In the genomic region with DNA sequence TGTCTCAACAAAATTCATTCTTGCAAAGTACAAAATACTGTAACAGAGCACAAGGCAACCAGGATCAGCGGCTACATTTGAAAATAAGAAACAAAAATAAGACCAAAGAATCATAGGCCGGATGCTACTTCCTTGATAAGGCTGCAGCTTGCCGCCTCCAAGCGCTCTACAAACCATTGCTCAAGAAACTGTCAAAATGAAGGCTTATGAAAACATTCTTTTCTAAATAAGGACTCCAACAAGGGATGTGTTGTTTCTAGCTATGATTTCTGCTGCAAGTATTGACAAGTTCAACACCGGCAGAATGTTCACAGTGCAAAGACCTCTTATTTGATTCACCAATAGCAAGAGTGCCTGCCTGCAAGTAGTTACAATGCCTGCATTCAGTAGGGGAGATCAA, we compare ENCODE assay signal across 8 mouse cellular contexts. TPM values are rescaled to one million over a fixed set of nuclear protein-coding genes. Genes with fewer than 3 reads are reported as not detected.
DNase-seq lines count a peak whose midpoint lies in the region; ATAC-seq lines count a peak whose summit lies in the region.

No protein-coding gene starts in this region.

- no peaks in the 10 kb centered on the region for H3K27me3 ChIP-seq in heart, embryonic 13.5 days (replicated peaks)
- no peaks in the 10 kb centered on the region for H3K27me3 ChIP-seq in heart, embryonic 16.5 days (ENCODE audit: control insufficient read depth, insufficient read depth, low read length)
- no peaks in the 10 kb centered on the region for H3K27me3 ChIP-seq in liver, embryonic 13.5 days

- peak overlapping the region; percentile 98 for H3K27ac ChIP-seq in heart, embryonic 13.5 days (replicated peaks)
- peak overlapping the region; percentile 95 for H3K27ac ChIP-seq in heart, embryonic 16.5 days (ENCODE audit: low read length)
- H3K27ac ChIP-seq in liver, embryonic 13.5 days: peak overlapping the region; percentile 93

- peak overlapping the region; percentile 82 for H3K4me2 ChIP-seq in heart, embryonic 13.5 days
- H3K4me2 ChIP-seq in heart, embryonic 16.5 days (ENCODE audit: low read depth, low read length): peak overlapping the region; percentile 81
- peak overlapping the region; percentile 87 for H3K4me2 ChIP-seq in liver, embryonic 13.5 days

- H3K4me1 ChIP-seq in heart, embryonic 13.5 days: peaks cover 47% of the 10 kb centered on the region
- H3K4me1 ChIP-seq in heart, embryonic 16.5 days (ENCODE audit: control insufficient read depth, insufficient read depth, low read length): peaks cover 33% of the 10 kb centered on the region
- peaks cover 68% of the 10 kb centered on the region for H3K4me1 ChIP-seq in liver, embryonic 13.5 days (replicated peaks)

- H3K36me3 ChIP-seq in heart, embryonic 13.5 days: no peaks in the 10 kb centered on the region
- no peaks in the 10 kb centered on the region for H3K36me3 ChIP-seq in heart, embryonic 16.5 days (ENCODE audit: control insufficient read depth, insufficient read depth)
- 0 out of 2 replicates have a peak, but pooled peaks cover 3% of the 10 kb centered on the region for H3K36me3 ChIP-seq in liver, embryonic 13.5 days

- intact Hi-C loops in heart, postnatal 36 days (cut with DNase I): loop anchor here (1.0 to 5.0 kb wide), 3 partner anchors 32 to 120 kb away; no protein-coding TSS in a partner anchor

- ATAC-seq in heart, embryonic 13.5 days (ENCODE audit: extremely low read depth, insufficient number of reproducible peaks, low FRiP score, low TSS enrichment): no peak
- ATAC-seq in heart, embryonic 16.5 days (replicated peaks; ENCODE audit: extremely low read depth, insufficient read depth, low FRiP score): no peak
- ATAC-seq in liver, embryonic 13.5 days (ENCODE audit: low read depth): no peak

- WGBS in heart, embryonic 13.5 days: 20% methylated on average over 5 of the region's 5 CpGs
- WGBS in heart, embryonic 16.5 days: 19% methylated on average over 5 of the region's 5 CpGs
- WGBS in liver, embryonic 13.5 days (ENCODE audit: insufficient replicate concordance): 9% methylated on average over 5 of the region's 5 CpGs

- H3K9ac ChIP-seq in heart, embryonic 13.5 days: peak overlapping the region; percentile 97
- peak overlapping the region; percentile 96 for H3K9ac ChIP-seq in heart, embryonic 16.5 days (ENCODE audit: low read length)
- H3K9ac ChIP-seq in liver, embryonic 13.5 days: peak overlapping the region; percentile 93

- H3K9me3 ChIP-seq in heart, embryonic 13.5 days: no peaks in the 10 kb centered on the region
- H3K9me3 ChIP-seq in heart, embryonic 16.5 days (replicated peaks; ENCODE audit: control insufficient read depth, low read length): no peaks in the 10 kb centered on the region
- no peaks in the 10 kb centered on the region for H3K9me3 ChIP-seq in liver, embryonic 13.5 days (replicated peaks)

- peak overlapping the region; percentile 99 for H3K4me3 ChIP-seq in heart, embryonic 13.5 days
- peak overlapping the region; percentile 92 for H3K4me3 ChIP-seq in heart, embryonic 16.5 days (ENCODE audit: low read length)
- peak overlapping the region; percentile 94 for H3K4me3 ChIP-seq in liver, embryonic 13.5 days (replicated peaks)

- DNase-seq in heart, postnatal 36 days: no peak
- DNase-seq in MEL-GATA-1-ER (ENCODE audit: extremely low read depth, low read depth): peak; percentile 61
- DNase-seq in liver, embryonic 13.5 days: no peak
- DNase-seq in gastrocnemius, adult 8-10 months (ENCODE audit: low spot score in 2 of 2): no peak
- no peak for DNase-seq in adrenal gland, postnatal 25 days
- DNase-seq in cerebellum, adult 11 months: no peak

RNA-seq across cellular contexts. Expression of gene Fryl, which starts 1.8 kb away (rescaled TPM):
- polyA plus RNA-seq in heart, embryonic 13.5 days (2015; fragmentation: Nextera tagmentation; extraction: Ambion mirVana): 27.3 and 28.8 TPM in 2 replicates
- total RNA-seq in heart, postnatal 36 days (2021): 10 to 100 TPM; 37.6 to 45.2 TPM
- 25.5 and 26.4 TPM in 2 replicates for polyA plus RNA-seq in heart, embryonic 16.5 days (2015; fragmentation: Nextera tagmentation; extraction: Ambion mirVana)
- 44.2 and 44.5 TPM in 2 replicates for polyA plus RNA-seq in liver, embryonic 13.5 days (2015; fragmentation: Nextera tagmentation; extraction: Ambion mirVana)
- 10 to 100 TPM; 17.8 to 22.5 (median 18.8) TPM for total RNA-seq in gastrocnemius, adult 8-10 months (2022)
- 52.3 and 60.0 TPM in 2 replicates for total RNA-seq in adrenal gland, postnatal 25 days (2021)

RNA-seq across cellular contexts. Expression of gene Ociad1, which starts 37.9 kb away (rescaled TPM):
- polyA plus RNA-seq in heart, embryonic 13.5 days (2015; fragmentation: Nextera tagmentation; extraction: Ambion mirVana): 220 and 251 TPM in 2 replicates
- total RNA-seq in heart, postnatal 36 days (2021): 100 to 1,000 TPM; 241 to 249 TPM
- 283 and 317 TPM in 2 replicates for polyA plus RNA-seq in heart, embryonic 16.5 days (2015; fragmentation: Nextera tagmentation; extraction: Ambion mirVana)
- polyA plus RNA-seq in liver, embryonic 13.5 days (2015; fragmentation: Nextera tagmentation; extraction: Ambion mirVana): 144 and 158 TPM in 2 replicates
- 100 to 1,000 TPM; 134 to 158 (median 146) TPM for total RNA-seq in gastrocnemius, adult 8-10 months (2022)
- 245 and 249 TPM in 2 replicates for total RNA-seq in adrenal gland, postnatal 25 days (2021)
